17 mouse cellular contexts compared by ENCODE assay signal in the genomic region with DNA sequence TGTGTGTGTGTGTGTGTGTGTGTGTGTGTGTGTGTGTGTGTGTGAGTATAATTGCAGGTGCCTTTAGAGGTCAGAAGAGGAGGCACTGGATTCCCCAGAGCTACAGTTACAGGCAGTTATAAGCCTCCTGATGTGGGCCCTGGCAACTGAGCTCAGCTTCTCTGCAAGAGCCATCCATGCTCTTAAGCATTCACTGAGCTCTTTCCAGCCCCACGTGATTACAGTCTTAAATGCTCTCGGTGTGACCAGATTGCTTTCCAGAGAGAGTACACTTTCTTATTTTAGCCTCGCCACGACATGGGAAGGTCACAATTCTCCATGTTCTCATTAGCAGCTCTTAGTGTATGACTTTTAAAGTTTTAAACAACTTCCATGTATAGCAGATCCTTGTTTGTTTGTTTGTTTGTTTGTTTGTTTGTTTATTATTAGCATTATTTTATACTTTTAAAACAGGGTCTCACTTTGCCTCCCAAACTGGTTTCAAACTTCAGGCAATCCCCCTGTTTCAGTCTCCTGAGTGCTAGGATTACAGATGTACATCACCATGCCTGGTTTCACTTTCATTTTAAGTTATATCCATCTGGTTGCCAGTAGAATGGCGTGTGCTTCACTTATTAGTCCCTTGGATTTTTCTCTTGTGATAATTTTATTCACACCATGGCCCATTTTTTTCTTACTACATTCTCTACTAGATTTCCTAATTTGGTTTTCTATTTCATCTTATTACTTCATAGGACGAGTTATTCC. TPM values are rescaled to one million over a fixed set of nuclear protein-coding genes. Genes with fewer than 3 reads are reported as not detected.
DNase-seq lines count a peak whose midpoint lies in the region; ATAC-seq and TF ChIP-seq lines count a peak whose summit lies in the region.
"Had no signal": no experiment of that assay in that cellular context is flagged by ENCODE, and none has a peak within 500 bp of the region (broad histone marks: within the 10 kb centered on the region; RNA-seq: fewer than 3 reads in every experiment).

No protein-coding gene starts in this region.

- TF ChIP-seq CTCF in hindbrain, postnatal 0 days (IDR thresholded peaks at IDR 0.05; ENCODE audit: low read depth): no peak

- ATAC-seq in hindbrain, postnatal 0 days: no peak
- no peak for ATAC-seq in hindbrain, embryonic 14.5 days (ENCODE audit: low FRiP score)
- ATAC-seq in neural tube, embryonic 15.5 days (ENCODE audit: low FRiP score): no peak
- ATAC-seq: forebrain, embryonic 14.5 days had no signal

- H3K4me3 ChIP-seq in hindbrain, postnatal 0 days (ENCODE audit: low read length): no peak overlapping the region
- no peak overlapping the region for H3K4me3 ChIP-seq in hindbrain, embryonic 14.5 days (replicated peaks; ENCODE audit: low read length)
- H3K4me3 ChIP-seq in neural tube, embryonic 15.5 days (replicated peaks): no peak overlapping the region
- H3K4me3 ChIP-seq: hindbrain, embryonic 10.5 days; stomach, embryonic 15.5 days had no signal

- no peaks in the 10 kb centered on the region for H3K4me1 ChIP-seq in hindbrain, postnatal 0 days (ENCODE audit: insufficient read depth, low read length)
- H3K4me1 ChIP-seq in hindbrain, embryonic 14.5 days (replicated peaks; ENCODE audit: control insufficient read depth, insufficient read depth, low read length): no peaks in the 10 kb centered on the region
- H3K4me1 ChIP-seq in neural tube, embryonic 15.5 days: 0 out of 2 replicates have a peak, but pooled peaks cover 2% of the 10 kb centered on the region
- H3K4me1 ChIP-seq: hindbrain, embryonic 10.5 days; stomach, embryonic 15.5 days had no signal

- no peak overlapping the region for H3K4me2 ChIP-seq in hindbrain, postnatal 0 days (ENCODE audit: low read depth, low read length)
- no peak overlapping the region for H3K4me2 ChIP-seq in hindbrain, embryonic 14.5 days (replicated peaks)
- no peak overlapping the region for H3K4me2 ChIP-seq in neural tube, embryonic 15.5 days
- H3K4me2 ChIP-seq: stomach, embryonic 15.5 days had no signal

- peak; percentile 73 for DNase-seq in gastrocnemius, adult 18-20 months (ENCODE audit: low spot score)
- DNase-seq in gastrocnemius, postnatal 36 days: no peak
- DNase-seq in hindbrain, postnatal 0 days (ENCODE audit: low spot score): peak; percentile 10
- no peak for DNase-seq in hindbrain, embryonic 14.5 days (ENCODE audit: low spot score)
- peak; percentile 65 for DNase-seq in 3T3-L1 (ENCODE audit: low read depth, low spot score)
- peak; percentile 28 for DNase-seq in brain, adult 2 months (ENCODE audit: low read depth, low spot score)
- no peak for DNase-seq in left cerebral cortex, postnatal 10 days (ENCODE audit: extremely low spot score in 1 of 2, low spot score in 2 of 2)
- DNase-seq: adrenal gland, adult 8-10 months; kidney, adult 11 months; kidney, postnatal 4 days; liver; lung, postnatal 36 days; thymus, postnatal 14 days had no signal

- no peak overlapping the region for H3K9ac ChIP-seq in hindbrain, postnatal 0 days (replicated peaks; ENCODE audit: low read length)
- H3K9ac ChIP-seq in hindbrain, embryonic 14.5 days: no peak overlapping the region
- no peak overlapping the region for H3K9ac ChIP-seq in neural tube, embryonic 15.5 days (replicated peaks)
- H3K9ac ChIP-seq: stomach, embryonic 15.5 days had no signal

- H3K9me3 ChIP-seq in hindbrain, postnatal 0 days (ENCODE audit: low read length): no peaks in the 10 kb centered on the region
- no peaks in the 10 kb centered on the region for H3K9me3 ChIP-seq in hindbrain, embryonic 14.5 days (ENCODE audit: control insufficient read depth, low read length)
- H3K9me3 ChIP-seq in neural tube, embryonic 15.5 days (replicated peaks): no peaks in the 10 kb centered on the region
- H3K9me3 ChIP-seq: hindbrain, embryonic 10.5 days; stomach, embryonic 15.5 days had no signal

- H3K27ac ChIP-seq in hindbrain, postnatal 0 days: no peak overlapping the region
- no peak overlapping the region for H3K27ac ChIP-seq in hindbrain, embryonic 14.5 days
- no peak overlapping the region for H3K27ac ChIP-seq in neural tube, embryonic 15.5 days (replicated peaks)
- H3K27ac ChIP-seq: hindbrain, embryonic 10.5 days; stomach, embryonic 15.5 days had no signal

- WGBS in hindbrain, postnatal 0 days: 59% methylated on average over 6 of the region's 6 CpGs
- 66% methylated on average over 6 of the region's 6 CpGs for WGBS in hindbrain, embryonic 14.5 days
- 62% methylated on average over 6 of the region's 6 CpGs for WGBS in neural tube, embryonic 15.5 days

- no peaks in the 10 kb centered on the region for H3K27me3 ChIP-seq in hindbrain, postnatal 0 days (ENCODE audit: insufficient read depth, low read length)
- no peaks in the 10 kb centered on the region for H3K27me3 ChIP-seq in hindbrain, embryonic 14.5 days (ENCODE audit: control insufficient read depth, insufficient read depth, low read length)
- H3K27me3 ChIP-seq in neural tube, embryonic 15.5 days (replicated peaks): no peaks in the 10 kb centered on the region
- H3K27me3 ChIP-seq: stomach, embryonic 15.5 days had no signal

- no peaks in the 10 kb centered on the region for H3K36me3 ChIP-seq in hindbrain, postnatal 0 days (ENCODE audit: insufficient read depth, low read length)
- H3K36me3 ChIP-seq in hindbrain, embryonic 14.5 days (replicated peaks; ENCODE audit: control insufficient read depth, insufficient read depth): no peaks in the 10 kb centered on the region
- no peaks in the 10 kb centered on the region for H3K36me3 ChIP-seq in neural tube, embryonic 15.5 days
- H3K36me3 ChIP-seq: hindbrain, embryonic 10.5 days; stomach, embryonic 15.5 days had no signal

- intact Hi-C loops in gastrocnemius, postnatal 36 days (cut with DNase I): no loop called here
- intact Hi-C loops in left cerebral cortex, postnatal 10 days (cut with DNase I): no loop called here

RNA-seq across cellular contexts. Expression of a gene that starts 58.9 kb away (rescaled TPM):
- total RNA-seq in gastrocnemius, adult 18-20 months (2021): 10 to 100 TPM; 47.9 to 50.9 TPM
- 10 to 100 TPM; 44.2 to 56.9 TPM for total RNA-seq in gastrocnemius, postnatal 36 days (2021)
- 38.4 and 47.2 TPM in 2 replicates for total RNA-seq in hindbrain, postnatal 0 days (2014; rRNA removed)
- polyA plus RNA-seq in hindbrain, postnatal 0 days (2015; fragmentation: Nextera tagmentation; extraction: Ambion mirVana): 17.3 and 19.6 TPM in 2 replicates
- 35.2 and 38.7 TPM in 2 replicates for polyA plus RNA-seq in hindbrain, embryonic 14.5 days (2014; fragmentation: Nextera tagmentation; extraction: Ambion mirVana)
- 18.8 and 22.1 TPM in 2 replicates for polyA plus RNA-seq in neural tube, embryonic 15.5 days (2015; fragmentation: Nextera tagmentation; extraction: Ambion mirVana)
- 10 to 100 TPM; 34.0 to 43.9 TPM for total RNA-seq in left cerebral cortex, postnatal 10 days (2021)

Comparison
In these comparisons a context has a peak if more than half of its experiments do, and no peak if none do; other contexts are left out.
1. DNase-seq: peak in gastrocnemius, adult 18-20 months (single experiment), hindbrain, postnatal 0 days (single experiment), 3T3-L1 (single experiment) and brain, adult 2 months (single experiment); none in gastrocnemius, postnatal 36 days (0 of 2), hindbrain, embryonic 14.5 days (single experiment) and left cerebral cortex, postnatal 10 days (0 of 2).